Mouse (Mus musculus) myocyte (in vitro differentiated cells): ENCODE data around the gene Crocc. TPM values are rescaled to one million over a fixed set of nuclear protein-coding genes. Genes with fewer than 3 reads are reported as not detected.

ENCODE experiments used
- H3K27me3 ChIP-seq: one replicate; pipeline ENCODE4 v1.6.1; 2011; ENCODE audit not compliant: control insufficient read depth, insufficient read depth, insufficient read length
- H3K36me3 ChIP-seq: one replicate; pipeline ENCODE4 v1.6.1; 2011; ENCODE audit not compliant: control insufficient read depth, insufficient read depth
- H3K4me2 ChIP-seq: one replicate; pipeline ENCODE4 v1.6.1; 2011; ENCODE audit warnings: low read depth, control low read depth
- H3K4me3 ChIP-seq: one replicate; pipeline ENCODE4 v1.5.1; 2011; ENCODE audit warnings: mild to moderate bottlenecking, control low read depth, moderate library complexity
- H3K79me2 ChIP-seq: one replicate; pipeline ENCODE4 v1.6.1; 2011; ENCODE audit not compliant: control insufficient read depth, insufficient read depth
- H3ac ChIP-seq: one replicate; pipeline ENCODE4 v1.6.1; 2011; ENCODE audit not compliant: control insufficient read depth, insufficient read length
- CEBPB ChIP-seq: IDR thresholded peaks from 2 replicates; pipeline ENCODE4 v1.6.1; 2011; ENCODE audit warnings: mild to moderate bottlenecking, moderate library complexity; ENCODE audit not compliant: poor library complexity, insufficient read depth, severe bottlenecking
- E2F4 ChIP-seq: IDR thresholded peaks from one replicate; pipeline ENCODE4 v1.6.1; 2011; ENCODE audit warnings: mild to moderate bottlenecking, control low read depth, moderate library complexity; ENCODE audit not compliant: insufficient read depth
- MAX ChIP-seq: IDR thresholded peaks from one replicate; pipeline ENCODE4 v1.6.1; 2011; ENCODE audit warnings: low read depth, mild to moderate bottlenecking, control low read depth
- MYOD1 ChIP-seq, 3 experiments: IDR thresholded peaks; one replicate each; pipeline ENCODE4 v1.6.1; 2011; ENCODE audit warnings: control low read depth in 2 of 3, low read depth in 2 of 3, mild to moderate bottlenecking in 2 of 3, moderate library complexity in 1 of 3; ENCODE audit not compliant: insufficient read length in 2 of 3, control insufficient read depth in 1 of 3
- MYOG ChIP-seq, 3 experiments: IDR thresholded peaks; one replicate each; pipeline ENCODE4 v1.6.1; 2011; ENCODE audit warnings: control low read depth in 2 of 3, low read depth in 2 of 3, mild to moderate bottlenecking in 2 of 3; ENCODE audit not compliant: insufficient read length in 2 of 3, control insufficient read depth in 1 of 3, insufficient read depth in 1 of 3
- POLR2A ChIP-seq: IDR thresholded peaks from one replicate; pipeline ENCODE4 v1.6.1; 2011; ENCODE audit warnings: low read depth, mild to moderate bottlenecking, control low read depth, moderate library complexity; ENCODE audit not compliant: insufficient read length
- POLR2AphosphoS2 ChIP-seq: IDR thresholded peaks from one replicate; pipeline ENCODE4 v1.6.1; 2011; ENCODE audit warnings: low read depth, control low read depth; ENCODE audit not compliant: insufficient read length
- REST ChIP-seq: IDR thresholded peaks from one replicate; pipeline ENCODE4 v1.6.1; 2011; ENCODE audit warnings: mild to moderate bottlenecking, control low read depth, moderate library complexity; ENCODE audit not compliant: insufficient read depth, insufficient read length
- SRF ChIP-seq: IDR thresholded peaks from one replicate; pipeline ENCODE4 v1.6.1; 2011; ENCODE audit warnings: low read depth; ENCODE audit not compliant: control insufficient read depth, insufficient read length
- TCF12 ChIP-seq: IDR thresholded peaks from one replicate; pipeline ENCODE4 v1.6.1; 2011; ENCODE audit warnings: mild to moderate bottlenecking, control low read depth; ENCODE audit not compliant: poor library complexity, insufficient read depth, severe bottlenecking
- TCF3 ChIP-seq: IDR thresholded peaks from one replicate; pipeline ENCODE4 v1.6.1; 2011; ENCODE audit warnings: low read depth, control low read depth; ENCODE audit not compliant: insufficient read length
- USF1 ChIP-seq: IDR thresholded peaks from one replicate; pipeline ENCODE4 v1.6.1; 2011; ENCODE audit warnings: low read depth, mild to moderate bottlenecking, control low read depth, moderate library complexity
- polyA plus RNA-seq: library from polyadenylated mRNA; unstranded; fragments of >200 nt; fragmentation: generic; extraction: Trizol; gene quantifications from one replicate; pipeline ENCODE4 v1.2.1, GENCODE M21; 2012; ENCODE audit warnings: missing spikeins

Gene Crocc
- polyA plus RNA-seq, 1 experiment: 3.9 TPM

GRCm38 (mm10) chr4:141059616-141060425 is 529 bp downstream of the Crocc start:
- peak overlapping the region; percentile 47 for H3K4me3 ChIP-seq
- no peaks in the 10 kb centered on the region for H3K36me3 ChIP-seq
- H3K4me2 ChIP-seq: peak overlapping the region; percentile 84
- TF ChIP-seq E2F4 (no peak), CEBPB (no peak), POLR2AphosphoS2 (no peak), TCF12 (no peak), MYOG (IDR thresholded peaks at IDR 0.05; ENCODE audit: control insufficient read depth in 1 of 3, insufficient read depth in 1 of 3, insufficient read length in 2 of 3, low read depth in 2 of 3) (no peak), REST (no peak), TCF3 (no peak), MYOD1 (IDR thresholded peaks at IDR 0.05; ENCODE audit: control insufficient read depth in 1 of 3, insufficient read length in 2 of 3, low read depth in 2 of 3) (no peak), USF1 (no peak), POLR2A (no peak), MAX (no peak), SRF (no peak)
- H3ac ChIP-seq: peak overlapping the region; percentile 82
- H3K79me2 ChIP-seq: no peaks in the 10 kb centered on the region
- H3K27me3 ChIP-seq: no peaks in the 10 kb centered on the region

- Histone ChIP-seq H3ac (no peak overlapping the region), H3K27me3 (no peaks in the 10 kb centered on the region), H3K79me2 (no peaks in the 10 kb centered on the region), H3K36me3 (no peaks in the 10 kb centered on the region), H3K4me2 (peak overlapping the region; percentile 84), H3K4me3 (no peak overlapping the region)
- no peak for TF ChIP-seq POLR2AphosphoS2
- TF ChIP-seq REST: no peak
- no peak for TF ChIP-seq MYOG (IDR thresholded peaks at IDR 0.05; ENCODE audit: control insufficient read depth in 1 of 3, insufficient read depth in 1 of 3, insufficient read length in 2 of 3, low read depth in 2 of 3)
- TF ChIP-seq CEBPB: no peak
These were observed 1.5 kb downstream of the Crocc start for GRCm38 (mm10) chr4:141058835-141059234.

- H3K36me3 ChIP-seq: no peaks in the 10 kb centered on the region
These were observed 3.4 kb downstream of the Crocc start for GRCm38 (mm10) chr4:141056970-141057369.

GRCm38 (mm10) chr4:141053568-141054161 is 6.7 kb downstream of the Crocc start:
- Histone ChIP-seq H3K79me2 (no peaks in the 10 kb centered on the region), H3K27me3 (no peaks in the 10 kb centered on the region), H3ac (no peak overlapping the region), H3K4me3 (no peak overlapping the region), H3K36me3 (no peaks in the 10 kb centered on the region), H3K4me2 (no peak overlapping the region)
- TF ChIP-seq MYOD1 (IDR thresholded peaks at IDR 0.05; ENCODE audit: control insufficient read depth in 1 of 3, insufficient read length in 2 of 3, low read depth in 2 of 3) (no peak), MAX (no peak), E2F4 (no peak), TCF12 (no peak), CEBPB (no peak), REST (no peak), POLR2AphosphoS2 (no peak), TCF3 (no peak), SRF (no peak), MYOG (IDR thresholded peaks at IDR 0.05; ENCODE audit: control insufficient read depth in 1 of 3, insufficient read depth in 1 of 3, insufficient read length in 2 of 3, low read depth in 2 of 3) (no peak), USF1 (no peak), POLR2A (no peak)

More at GRCm38 (mm10) chr4:141056970-141057369, 3.4 kb downstream of the Crocc start:
- Histone ChIP-seq H3K4me2 (no peak overlapping the region), H3ac (no peak overlapping the region), H3K27me3 (no peaks in the 10 kb centered on the region), H3K79me2 (no peaks in the 10 kb centered on the region), H3K4me3 (no peak overlapping the region)
- TF ChIP-seq E2F4 (no peak), POLR2A (no peak), REST (no peak), MYOD1 (IDR thresholded peaks at IDR 0.05; ENCODE audit: control insufficient read depth in 1 of 3, insufficient read length in 2 of 3, low read depth in 2 of 3) (no peak), SRF (no peak), TCF12 (no peak), POLR2AphosphoS2 (no peak), TCF3 (no peak), USF1 (no peak), MYOG (IDR thresholded peaks at IDR 0.05; ENCODE audit: control insufficient read depth in 1 of 3, insufficient read depth in 1 of 3, insufficient read length in 2 of 3, low read depth in 2 of 3) (no peak)

DNA sequence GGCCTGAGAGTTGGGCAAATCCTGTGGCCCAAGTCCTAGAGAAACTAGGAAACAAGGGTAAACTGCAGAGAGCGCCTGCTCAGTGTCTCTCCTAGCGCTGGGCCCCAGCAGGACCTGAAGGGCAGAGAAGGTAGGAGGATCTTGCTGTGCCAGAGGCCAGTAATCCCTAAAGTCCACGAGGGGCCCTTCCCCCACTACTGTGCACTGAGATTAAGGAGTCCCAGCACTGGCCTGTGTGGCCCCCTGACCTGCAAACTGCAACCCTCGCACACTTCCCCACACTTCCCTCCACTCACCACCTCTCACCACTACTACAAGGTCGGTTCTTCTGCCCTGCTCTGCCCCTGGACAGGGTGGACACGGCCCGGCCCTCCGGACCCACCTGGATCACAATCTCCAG is 7.2 kb downstream of the Crocc start:
- H3K4me2 ChIP-seq: no peak overlapping the region
- no peaks in the 10 kb centered on the region for H3K79me2 ChIP-seq
- no peak for TF ChIP-seq REST
- no peak for TF ChIP-seq MAX
- TF ChIP-seq USF1: no peak
- TF ChIP-seq MYOD1 (IDR thresholded peaks at IDR 0.05; ENCODE audit: control insufficient read depth in 1 of 3, insufficient read length in 2 of 3, low read depth in 2 of 3): no peak
- TF ChIP-seq CEBPB: no peak
- TF ChIP-seq MYOG (IDR thresholded peaks at IDR 0.05; ENCODE audit: control insufficient read depth in 1 of 3, insufficient read depth in 1 of 3, insufficient read length in 2 of 3, low read depth in 2 of 3): no peak
- no peak for TF ChIP-seq SRF
- TF ChIP-seq TCF12: no peak
- no peak for TF ChIP-seq E2F4
- no peak for TF ChIP-seq POLR2A
- TF ChIP-seq TCF3: no peak
- no peak for TF ChIP-seq POLR2AphosphoS2
- H3ac ChIP-seq: no peak overlapping the region
- H3K27me3 ChIP-seq: no peaks in the 10 kb centered on the region
- no peak overlapping the region for H3K4me3 ChIP-seq
- H3K36me3 ChIP-seq: no peaks in the 10 kb centered on the region
